Mouse (Mus musculus) monocyte, adult 2 months (primary cell): ENCODE data around the gene F13a1.

Source experiments
- DNase-seq, 2 experiments: peaks; one replicate each; pipeline ENCODE4 v3.0.0; 2022; ENCODE audit warnings: low spot score in 2 of 2, low read depth in 1 of 2

F13a1 gene

DNA sequence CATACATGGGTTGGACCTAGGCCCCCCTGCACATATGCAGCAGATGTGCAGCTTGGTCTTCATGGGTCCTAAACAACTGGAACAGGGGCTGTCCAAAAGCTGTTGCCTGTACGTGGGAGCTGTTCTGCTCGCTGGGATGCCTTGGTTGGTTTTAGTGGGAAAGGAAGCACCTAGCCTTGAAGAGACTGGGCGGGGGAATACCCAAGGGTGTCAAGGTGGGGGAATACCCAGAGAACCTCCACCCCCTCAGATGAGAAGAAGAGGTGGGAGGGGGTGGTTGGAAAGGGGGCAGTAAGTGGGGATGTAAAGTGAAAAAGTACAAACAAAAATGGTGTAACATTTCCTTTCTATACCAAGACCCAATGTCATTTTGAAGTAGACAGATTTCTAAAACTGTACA lies 95.1 kb downstream of the F13a1 start:
- DNase-seq: no peak

DNA sequence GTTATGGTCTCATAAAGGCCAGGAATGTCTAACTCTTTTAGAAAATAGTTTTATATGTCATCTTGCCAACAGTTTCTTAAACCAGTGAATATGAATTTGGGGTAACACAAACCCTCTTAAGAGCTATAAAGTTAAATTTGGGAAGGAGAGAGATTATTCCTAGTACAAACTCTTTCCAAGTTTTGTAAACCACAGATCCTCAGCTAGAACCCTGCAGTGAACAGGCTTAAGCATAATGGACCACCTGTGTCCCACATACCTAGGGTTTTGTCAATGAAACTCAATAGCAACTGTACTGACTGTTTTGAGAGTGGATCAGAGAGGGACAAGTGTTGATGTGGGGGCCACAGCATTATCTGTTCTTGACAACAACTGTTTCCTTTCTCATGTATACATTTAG lies 96.4 kb downstream of the F13a1 start:
- no peak for DNase-seq

DNA sequence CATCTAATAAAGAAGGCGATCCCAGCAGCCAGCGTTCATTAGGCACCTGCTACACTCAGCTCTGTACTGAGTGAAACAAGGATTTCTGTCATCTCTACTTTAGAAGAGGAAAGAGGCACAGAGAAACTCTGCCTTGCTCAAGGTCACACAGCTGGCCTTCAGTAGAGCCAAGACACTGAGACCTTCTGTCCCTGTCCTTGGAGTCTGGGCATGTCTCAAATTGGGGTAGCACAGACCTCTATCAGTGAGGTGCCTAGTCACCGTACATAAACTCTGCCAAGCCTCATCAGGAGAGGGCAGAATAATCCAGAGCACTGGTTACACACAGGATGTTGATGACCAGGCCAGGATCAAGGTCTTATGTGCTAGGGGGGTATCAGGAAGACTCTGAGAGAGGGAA lies 108.2 kb downstream of the F13a1 start:
- no peak for DNase-seq

DNA sequence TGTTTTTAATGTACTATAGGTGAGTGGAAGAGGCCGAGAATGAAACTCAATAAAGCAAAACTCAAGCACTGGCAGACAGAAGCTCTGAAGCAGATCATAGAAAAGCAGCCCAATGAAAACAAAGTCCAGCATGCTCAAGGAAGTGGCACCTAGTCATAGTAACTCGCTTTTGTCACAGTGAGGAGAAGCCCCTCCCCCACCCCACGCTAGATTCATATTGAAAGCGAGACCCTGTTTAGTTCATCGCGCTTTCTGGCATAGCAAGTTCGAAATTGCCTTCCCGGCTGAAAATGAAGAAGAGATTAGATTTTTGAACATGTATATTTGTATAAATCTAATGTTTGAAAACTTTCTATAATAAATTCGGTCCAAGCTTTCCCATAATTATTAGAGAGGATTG lies 118.0 kb downstream of the F13a1 start:
- no peak for DNase-seq

DNA sequence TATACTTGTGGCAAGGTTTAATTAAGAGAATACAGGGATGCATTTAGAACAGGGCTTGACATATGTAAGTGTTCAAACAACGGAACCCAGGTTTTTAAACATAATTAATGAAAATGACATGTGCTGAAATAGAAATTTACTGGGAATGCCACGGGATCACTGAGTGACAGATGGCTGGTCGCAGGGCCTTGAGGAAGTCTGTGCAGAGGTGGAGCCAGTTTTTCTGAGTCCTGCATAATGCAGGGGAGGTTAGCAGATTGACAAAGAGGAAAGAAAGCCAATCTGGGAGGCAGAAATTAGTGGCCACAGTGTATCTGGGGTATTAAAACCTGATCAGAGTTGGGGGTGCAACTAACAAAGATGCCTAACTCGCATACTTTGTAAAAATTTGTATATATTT lies 130.3 kb downstream of the F13a1 start:
- DNase-seq: no peak

DNA sequence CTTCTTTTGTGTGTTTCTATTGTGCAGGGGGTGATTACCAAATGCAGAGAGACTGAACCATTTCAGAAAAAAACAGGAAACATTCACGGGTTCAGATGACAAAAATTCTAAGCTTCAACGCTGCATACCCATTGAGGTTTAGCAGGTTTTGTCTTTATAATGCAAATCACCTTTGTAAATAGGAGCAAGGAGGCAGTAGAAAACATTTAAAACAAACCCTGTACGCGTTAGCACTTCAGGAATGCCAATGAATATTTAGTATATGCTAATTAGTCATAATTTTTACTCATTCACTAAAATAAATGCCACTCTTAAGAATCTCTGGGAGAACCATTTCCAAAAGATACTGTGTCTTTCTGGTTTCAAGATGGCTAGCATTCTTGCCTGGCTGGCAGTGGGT lies 146.2 kb downstream of the F13a1 start:
- no peak for DNase-seq

DNA sequence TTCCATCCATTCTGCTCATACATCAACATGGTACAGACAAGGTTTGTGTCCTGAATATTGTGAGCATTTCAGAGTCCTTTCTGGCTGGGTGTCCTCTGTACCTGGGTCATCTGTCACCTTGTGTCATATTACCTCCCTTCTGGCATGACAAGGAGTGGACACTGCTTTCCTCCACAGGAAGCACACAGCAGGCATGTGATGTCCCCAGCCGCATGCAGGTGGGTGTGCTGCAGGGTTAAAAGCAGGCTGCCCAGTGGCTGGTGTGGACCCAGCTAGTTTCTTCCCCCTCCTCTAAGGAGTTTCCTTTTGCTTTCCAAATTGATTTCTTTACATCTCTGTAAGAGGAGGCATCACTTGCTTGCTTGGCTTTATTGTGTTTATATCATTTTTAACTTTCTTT lies 146.6 kb downstream of the F13a1 start:
- DNase-seq: no peak

DNA sequence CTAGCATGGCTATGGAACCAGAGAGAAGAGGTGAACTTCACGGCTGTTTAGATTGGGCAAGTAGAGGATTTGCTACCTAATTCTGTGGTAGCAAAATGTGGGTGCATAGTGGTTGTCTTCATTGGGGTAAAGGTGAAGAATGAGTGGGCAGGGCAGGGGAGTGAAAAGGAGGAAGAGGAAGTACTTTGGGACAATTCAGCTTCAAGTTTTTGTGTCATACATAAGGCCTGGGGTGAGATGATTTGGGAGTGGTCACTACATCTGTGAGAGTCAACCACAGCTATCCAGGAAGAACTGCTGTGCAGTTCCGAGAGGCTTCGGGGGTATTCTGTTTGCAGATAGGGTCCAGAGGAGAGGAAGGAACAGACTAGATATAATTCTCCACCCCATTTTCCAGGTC lies 148.4 kb downstream of the F13a1 start:
- DNase-seq: no peak

DNA sequence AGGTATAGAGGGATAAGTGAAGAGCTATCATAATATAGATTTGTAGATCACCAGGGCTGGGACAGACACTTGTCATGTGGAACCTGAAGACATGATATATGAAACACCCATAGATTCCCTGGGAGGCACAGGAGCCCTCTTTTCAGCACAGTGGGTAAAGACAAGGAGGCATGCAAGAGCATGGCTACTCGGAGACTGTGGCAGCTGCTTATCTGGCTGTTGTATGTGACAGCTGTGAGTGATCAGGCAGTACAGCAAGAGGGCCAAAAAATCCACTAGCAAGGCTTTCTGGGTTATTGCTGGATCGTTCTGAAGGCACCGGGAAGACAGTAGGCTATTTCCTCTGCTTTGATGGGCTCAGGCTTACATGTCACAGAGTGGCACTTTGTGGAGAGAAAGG lies 149.0 kb downstream of the F13a1 start:
- DNase-seq: no peak

DNA sequence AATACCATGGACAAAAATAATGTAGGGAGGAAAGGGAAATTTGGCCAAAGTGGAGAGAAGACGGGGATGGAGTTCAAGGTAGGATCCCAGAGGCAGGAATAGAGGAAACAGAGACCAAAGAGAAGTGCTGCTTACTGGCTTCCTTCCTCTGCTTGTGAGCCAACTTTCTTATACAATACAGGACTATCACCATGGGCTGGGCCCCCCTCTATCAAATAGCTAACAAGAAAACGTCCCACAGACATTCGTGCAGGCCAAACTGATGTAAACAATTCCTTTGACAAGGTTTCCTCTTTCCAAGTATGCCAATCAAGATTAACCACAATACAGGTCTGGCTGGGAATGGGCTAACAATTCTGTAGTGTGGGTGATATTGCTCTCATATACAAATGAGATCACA lies 154.0 kb downstream of the F13a1 start:
- DNase-seq: no peak

DNA sequence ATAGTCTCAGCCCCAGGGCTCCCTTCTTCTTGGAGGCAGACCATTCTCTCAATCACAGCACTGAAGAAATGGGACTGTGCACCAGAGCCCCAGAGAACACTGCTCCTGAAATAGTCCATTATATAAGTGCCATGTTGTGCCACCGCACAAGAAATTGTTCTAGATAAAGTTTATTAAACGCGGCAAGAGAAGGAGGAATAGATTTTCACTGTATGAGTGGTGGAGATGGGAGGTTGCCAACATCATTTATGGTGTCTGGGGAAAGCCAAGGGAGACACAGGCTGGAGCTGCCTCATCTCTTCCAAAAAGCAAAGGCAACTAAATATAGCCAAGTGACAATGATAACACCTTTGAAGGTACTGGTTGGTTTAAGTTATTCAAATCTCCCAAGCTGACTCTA lies 156.3 kb downstream of the F13a1 start:
- DNase-seq: no peak

DNA sequence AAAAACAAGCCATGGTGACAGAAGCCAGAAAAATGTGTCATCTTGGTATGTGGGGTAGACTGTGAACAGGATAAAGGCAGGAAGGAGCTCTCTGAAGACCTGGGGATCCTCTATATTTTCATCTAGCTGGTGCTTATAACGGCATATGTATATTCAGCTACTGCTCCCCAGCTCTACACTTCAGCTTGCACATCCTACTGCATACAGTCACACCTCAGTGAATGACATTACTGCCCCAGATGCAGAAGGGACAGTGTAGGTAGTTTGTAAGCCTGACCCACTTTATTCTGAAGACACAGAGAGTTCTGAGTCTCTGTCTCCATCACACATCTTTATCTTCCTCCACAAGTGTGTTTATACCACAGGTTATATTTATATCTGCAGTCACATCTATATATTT lies 157.8 kb downstream of the F13a1 start:
- DNase-seq: no peak

DNA sequence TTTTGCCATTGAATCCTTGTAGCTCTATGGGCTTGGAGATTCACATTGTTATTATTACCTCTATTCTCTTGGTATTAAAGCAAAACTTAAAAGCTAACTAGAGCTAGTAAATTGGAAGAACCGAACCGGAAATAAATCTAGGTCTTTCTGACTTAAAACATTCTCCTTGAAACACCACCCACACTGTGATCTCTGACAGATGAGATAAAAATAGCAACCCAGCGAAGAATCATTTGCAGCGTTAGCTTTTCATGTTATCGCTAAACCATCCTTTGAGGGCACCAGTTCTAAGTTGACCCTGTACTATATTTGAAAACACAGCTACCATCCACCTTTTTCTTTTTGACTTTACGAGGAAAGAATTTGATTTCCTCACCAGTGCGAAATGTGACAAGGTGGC lies 164.1 kb downstream of the F13a1 start:
- no peak for DNase-seq

DNA sequence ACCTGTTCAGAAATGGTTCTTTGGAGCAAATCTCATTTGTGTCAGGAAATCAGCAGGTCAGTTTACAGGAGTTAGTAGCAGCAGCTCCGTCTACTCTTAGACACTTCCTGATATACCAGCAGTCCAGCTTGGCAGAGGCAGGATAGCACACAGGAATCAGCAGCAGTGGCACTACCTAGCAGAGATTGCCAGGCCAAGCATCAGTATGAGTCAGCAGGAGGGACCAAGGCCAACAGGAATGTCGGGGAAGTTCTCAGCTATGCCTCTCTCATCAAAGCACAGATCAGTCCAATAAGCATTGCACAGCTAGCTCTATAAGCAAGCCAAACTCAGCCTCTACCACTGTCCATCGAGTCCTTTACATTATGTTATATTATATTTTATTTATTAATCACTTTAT lies 210.9 kb downstream of the F13a1 start:
- DNase-seq: no peak
